Mouse (Mus musculus) E14TG2a.4 (cell line): ENCODE results near the gene Myo1d.

Source experiments
- CTCF ChIP-seq: conservative IDR thresholded peaks from 2 replicates; pipeline ENCODE4 v1.5.1; 2014; ENCODE audit warnings: low read length
- NANOG ChIP-seq: IDR thresholded peaks from 2 replicates; pipeline ENCODE4 v1.6.1; 2014; ENCODE audit warnings: borderline replicate concordance, low read length, mixed read lengths

- TF ChIP-seq CTCF (no peak), NANOG (no peak)
These were observed 270.7 kb downstream of the Myo1d start for GRCm38 (mm10) chr11:80509176-80509506.
